Mouse (Mus musculus): ENCODE results near the gene Kras.

DNA sequence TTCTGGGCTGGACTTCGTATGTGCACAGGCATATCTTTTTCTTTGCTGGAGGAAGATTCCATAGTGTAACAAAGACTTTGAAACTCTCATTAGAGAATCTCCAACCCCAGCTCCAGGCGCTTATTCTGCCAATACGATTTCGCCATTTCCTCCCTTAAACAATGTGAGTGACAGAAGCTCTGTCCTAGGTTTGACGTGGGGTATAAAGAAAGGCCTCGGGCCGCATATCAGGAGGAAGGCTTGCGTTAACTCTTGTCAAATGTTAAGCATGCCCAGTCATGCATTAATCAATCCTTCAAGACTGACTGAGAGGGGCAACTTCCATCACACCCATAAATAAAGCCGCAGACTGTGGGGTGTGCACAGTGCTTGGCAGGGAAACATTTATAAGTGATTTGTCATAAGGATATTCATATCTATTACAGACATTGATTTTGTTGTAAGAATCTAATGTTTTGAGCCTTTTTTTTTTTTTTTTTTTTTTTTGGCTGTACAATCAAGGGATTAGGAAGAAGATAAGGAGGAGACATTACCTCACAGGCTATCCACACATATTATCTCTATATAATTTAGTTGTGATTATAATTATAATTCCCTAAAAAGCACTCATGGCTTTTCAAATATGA is 27.2 kb upstream of the Kras start:
- TF ChIP-seq CTCF (IDR thresholded peaks at IDR 0.05) (no peak), POLR2A (IDR thresholded peaks at IDR 0.05; ENCODE audit: insufficient read depth, low read depth, low read length) (no peak)
